Mouse (Mus musculus) lung, postnatal 36 days (tissue): ENCODE measurements around the gene H2-M5.
"Not testable (repeated sequence)": the region's sequence is repeated elsewhere in the genome, so short reads cannot be mapped to it uniquely, and the experiment has no call there.

Source experiments
- DNase-seq: peaks from one replicate; pipeline ENCODE4 v3.0.0; 2022; ENCODE audit warnings: mixed read lengths

The H2-M5 gene

GRCm38 (mm10) chr17:36989437-36989836 lies at the start of gene H2-M5:
TSS of gene H2-M5 (minus strand) at chr17:36989537.
- no peak for DNase-seq

- no peak for DNase-seq
Observed at GRCm38 (mm10) chr17:37029162-37029561, 39.8 kb upstream of the H2-M5 start.

- peak; percentile 94 for DNase-seq
Observed at GRCm38 (mm10) chr17:37028683-37029120, 39.4 kb upstream of the H2-M5 start.

DNA sequence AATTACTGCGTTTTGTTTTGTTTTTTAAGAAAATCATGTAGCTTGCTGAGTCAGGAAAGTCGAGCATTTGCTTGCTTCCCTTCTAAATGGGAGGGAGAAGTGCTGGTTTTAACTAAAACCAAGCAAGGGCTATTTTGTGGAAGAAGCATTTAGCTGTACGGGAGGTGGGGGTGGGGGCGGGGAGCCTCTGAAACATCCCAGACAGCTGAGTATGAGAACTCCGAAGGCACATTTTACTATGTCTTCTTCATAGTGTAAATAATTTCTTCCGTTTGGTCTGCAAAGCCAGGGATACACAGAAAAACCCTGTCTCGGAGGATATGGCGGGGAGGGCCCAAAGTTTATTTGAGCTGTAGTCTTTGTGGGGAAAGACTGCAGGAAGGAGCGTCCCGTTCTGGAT lies 38.9 kb upstream of the H2-M5 start:
- no peak for DNase-seq

DNA sequence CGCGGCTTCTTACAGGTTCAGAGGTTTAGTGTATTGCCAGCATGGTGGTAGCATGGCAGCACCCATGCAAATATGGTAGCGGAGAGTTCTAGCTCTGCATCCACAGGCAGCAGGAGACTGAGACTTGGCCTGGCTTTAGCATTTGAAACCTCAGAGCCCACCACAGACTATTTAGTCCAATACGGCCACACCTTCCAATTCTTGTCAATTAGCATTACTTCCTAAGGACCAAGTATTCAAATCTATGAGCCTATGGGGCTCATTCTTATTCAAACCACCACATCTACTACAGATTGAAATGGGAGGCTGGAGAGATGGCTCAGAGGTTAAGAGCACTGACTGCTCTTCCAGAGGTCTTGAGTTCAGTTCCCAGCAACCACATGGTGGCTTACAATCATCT lies 38.1 kb upstream of the H2-M5 start:
- no peak for DNase-seq

DNA sequence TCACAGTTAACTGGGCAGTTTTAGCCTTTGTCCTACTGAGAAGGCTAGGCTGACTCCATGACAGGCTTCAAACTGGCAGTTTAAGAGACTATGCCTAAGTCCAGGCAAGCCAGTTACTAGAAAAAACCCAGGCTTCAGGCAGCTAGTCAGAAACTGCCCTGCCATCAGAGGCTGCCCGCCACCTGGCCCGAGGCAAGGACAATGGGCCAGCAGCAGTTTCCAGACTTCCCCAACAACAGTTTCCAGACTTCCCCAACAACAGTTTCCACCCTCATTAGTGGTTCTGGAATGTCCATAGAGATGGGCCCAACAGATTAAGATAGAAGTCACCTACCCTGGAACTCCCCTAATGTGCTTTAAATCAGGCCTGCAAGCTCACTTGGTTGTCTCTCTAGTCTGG lies 37.1 kb upstream of the H2-M5 start:
- DNase-seq: no peak

DNA sequence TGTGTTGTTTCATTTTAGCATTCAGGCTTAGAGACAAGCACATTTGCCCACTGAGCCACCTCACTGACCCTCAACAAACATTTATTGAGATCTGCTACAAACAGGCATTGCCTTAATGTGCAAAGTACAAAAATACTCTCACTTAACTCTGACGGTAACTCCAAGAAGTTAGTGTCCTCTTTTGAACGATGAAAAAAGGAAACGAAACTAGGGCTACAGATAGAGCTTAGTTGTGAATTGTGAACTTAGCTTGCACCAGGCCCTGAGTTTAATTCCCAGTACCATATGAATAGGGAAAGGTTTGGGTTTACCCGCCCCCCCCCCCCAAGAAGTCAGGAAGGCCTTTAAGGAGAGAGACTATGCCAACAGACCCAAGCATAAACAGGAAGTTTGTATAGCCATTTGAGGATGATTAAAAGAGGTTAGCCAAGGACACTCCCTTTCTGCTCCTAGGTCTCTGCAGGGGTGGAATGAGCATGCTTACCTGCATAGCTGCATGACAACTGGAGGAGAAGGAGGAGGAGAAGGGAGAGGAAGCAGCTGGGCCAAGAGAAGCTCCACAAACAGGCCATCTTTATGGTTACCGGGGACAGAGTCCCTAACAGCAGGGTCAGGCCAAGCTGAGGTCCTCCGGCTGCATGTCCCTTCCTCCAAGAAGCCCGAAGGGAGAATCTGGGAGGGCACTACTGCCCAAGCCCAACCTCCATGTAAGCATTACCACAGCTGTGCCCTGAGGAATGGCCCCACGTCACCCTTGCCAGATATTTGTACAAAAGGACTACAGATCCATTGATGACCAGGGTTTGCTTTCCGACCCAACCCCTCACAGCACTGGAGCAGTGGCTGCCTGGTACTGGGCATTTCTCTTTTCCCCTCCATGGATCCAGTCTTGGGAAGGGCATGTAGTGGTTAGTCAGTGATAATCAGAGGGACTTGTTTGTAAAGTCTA lies 33.6 kb upstream of the H2-M5 start, which contains the start of gene Mog:
TSS of gene Mog (minus strand) at position 771 of the 949 bp plus-strand sequence.
- DNase-seq: no peak

GRCm38 (mm10) chr17:37019242-37019641 lies 29.9 kb upstream of the H2-M5 start:
- not testable (repeated sequence) for DNase-seq

- DNase-seq: no peak
Observed at GRCm38 (mm10) chr17:37018328-37018727, 29.0 kb upstream of the H2-M5 start.

DNA sequence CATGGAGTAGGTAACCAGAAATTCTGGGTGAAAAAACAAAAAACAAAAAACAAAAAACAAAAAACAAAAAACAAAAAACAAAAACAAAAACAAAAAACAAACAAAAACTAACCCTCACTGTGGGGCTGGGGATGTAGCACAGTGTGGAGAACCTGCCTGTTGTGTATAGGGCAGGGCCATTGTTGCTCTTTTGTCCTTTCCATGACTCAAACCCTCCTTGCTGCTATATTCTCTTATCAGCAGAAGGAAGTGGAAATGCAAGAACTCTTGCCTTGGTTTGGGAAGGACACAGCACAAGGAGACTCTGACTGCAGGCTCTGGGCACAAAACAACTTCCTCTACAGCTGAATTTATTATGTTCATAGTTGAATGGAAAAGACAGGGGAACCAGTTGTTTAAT lies 27.0 kb upstream of the H2-M5 start:
- no peak for DNase-seq

DNA sequence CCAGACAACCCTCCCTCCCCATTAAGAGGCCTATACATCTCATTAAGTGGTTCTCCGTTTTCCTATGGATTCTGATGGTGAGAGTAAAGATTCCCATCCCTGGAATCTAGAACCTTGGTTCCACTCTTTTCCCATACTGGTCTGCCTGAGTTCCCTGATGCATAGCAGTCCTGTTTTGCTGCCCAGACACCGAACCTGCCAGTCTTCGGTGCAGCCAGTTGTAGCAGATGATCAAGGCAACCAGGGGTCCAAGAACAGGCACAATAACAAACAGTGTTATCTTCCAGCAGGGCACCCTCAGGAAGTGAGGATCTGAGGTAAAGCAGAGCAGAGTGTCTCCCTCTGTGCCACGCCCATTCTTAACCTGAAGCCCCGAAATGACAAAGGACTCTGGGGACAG lies 22.8 kb upstream of the H2-M5 start:
- no peak for DNase-seq

GRCm38 (mm10) chr17:37011719-37012118 lies 22.4 kb upstream of the H2-M5 start:
- DNase-seq: no peak

GRCm38 (mm10) chr17:37009460-37010042 lies 20.2 kb upstream of the H2-M5 start:
- DNase-seq: no peak

DNA sequence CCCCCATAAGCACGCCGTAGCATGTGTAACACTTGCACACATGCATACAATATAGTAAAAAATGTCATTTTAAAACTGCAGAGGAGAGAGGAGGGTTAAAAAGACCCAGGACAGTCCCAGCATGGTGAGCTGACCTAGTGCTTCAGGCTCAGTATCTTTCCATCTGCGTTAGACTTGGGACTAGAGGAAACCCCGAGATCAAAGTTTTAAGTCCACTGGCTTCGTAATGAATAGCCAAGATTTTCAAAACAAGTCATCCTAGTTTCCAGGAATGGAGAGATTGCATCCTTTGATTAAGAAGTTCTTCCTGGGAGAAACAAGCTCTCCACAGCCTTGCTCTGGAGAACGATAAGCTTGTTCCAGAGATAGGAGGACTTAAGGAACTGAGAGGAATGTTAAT lies 18.8 kb upstream of the H2-M5 start:
- no peak for DNase-seq

- DNase-seq: no peak
Observed at GRCm38 (mm10) chr17:37003366-37003765, 14.0 kb upstream of the H2-M5 start.

DNA sequence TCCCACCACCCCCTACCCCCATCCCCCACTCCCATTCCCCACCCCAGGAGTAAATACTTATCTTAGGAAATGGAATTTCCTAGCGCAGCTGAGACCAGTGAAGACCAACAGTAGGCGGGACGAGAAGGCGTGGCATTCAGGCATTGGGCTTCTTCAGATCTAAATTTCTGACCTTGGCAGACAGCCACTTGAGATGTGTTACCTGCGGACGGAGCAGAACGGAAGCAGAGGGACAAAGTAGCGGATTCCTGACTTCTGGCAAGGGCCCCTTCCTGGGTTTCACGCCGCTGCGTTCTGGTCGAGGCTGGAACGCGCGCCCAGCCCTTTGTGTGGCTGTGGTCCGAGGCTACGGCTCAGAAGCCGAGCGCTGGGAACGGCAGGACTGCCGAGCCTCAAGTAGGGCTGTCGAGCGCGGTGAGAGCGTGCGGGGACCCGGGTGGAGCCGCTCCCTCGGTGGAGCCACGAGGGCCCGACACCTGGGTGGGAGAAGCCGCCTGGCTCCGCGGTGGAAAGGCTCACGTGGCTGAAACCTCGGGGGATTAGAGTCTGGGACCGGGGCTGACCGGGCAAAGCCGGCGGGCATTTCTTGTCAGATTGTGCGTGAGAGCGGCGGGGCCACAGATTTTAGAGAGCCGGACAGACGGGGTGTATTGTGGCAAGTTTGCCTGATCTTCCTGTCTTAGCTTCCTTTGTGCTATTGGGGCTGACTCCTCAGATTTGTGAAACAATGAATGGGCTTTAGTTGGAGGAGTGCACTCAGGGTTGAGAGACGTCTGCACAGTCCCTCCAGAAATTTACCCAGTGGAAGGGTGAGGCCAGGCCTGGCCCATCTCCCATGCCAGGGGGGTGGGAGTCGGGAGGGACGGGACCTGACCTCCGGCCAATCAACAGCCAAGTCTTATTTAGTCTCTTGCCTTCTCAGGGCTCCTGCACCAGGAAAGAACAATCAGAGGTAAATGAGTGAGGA lies 13.3 kb upstream of the H2-M5 start:
- DNase-seq: peak; percentile 90

DNA sequence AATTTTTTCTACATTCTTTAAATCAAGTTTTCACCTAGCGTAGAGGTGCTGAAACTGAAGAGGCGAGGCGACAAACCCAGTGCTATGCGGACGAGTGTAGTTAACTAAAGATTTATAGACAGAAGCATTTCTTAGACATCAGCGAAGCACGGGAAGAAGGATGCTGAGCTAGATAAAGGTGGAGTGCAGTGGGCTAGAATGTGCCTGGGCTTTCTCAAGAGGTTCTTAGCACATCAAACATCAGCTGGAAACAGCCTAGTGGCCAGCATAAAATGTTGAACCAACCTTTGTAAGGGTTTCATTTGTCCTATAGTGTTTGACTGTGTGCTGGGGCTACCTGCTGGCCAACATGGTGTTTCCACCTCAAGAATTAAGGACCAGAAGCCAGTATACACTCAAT lies 11.5 kb upstream of the H2-M5 start, which contains the start of gene Zfp57:
TSS of gene Zfp57 (plus strand) at position 301 of the 400 bp plus-strand sequence.
- no peak for DNase-seq

DNA sequence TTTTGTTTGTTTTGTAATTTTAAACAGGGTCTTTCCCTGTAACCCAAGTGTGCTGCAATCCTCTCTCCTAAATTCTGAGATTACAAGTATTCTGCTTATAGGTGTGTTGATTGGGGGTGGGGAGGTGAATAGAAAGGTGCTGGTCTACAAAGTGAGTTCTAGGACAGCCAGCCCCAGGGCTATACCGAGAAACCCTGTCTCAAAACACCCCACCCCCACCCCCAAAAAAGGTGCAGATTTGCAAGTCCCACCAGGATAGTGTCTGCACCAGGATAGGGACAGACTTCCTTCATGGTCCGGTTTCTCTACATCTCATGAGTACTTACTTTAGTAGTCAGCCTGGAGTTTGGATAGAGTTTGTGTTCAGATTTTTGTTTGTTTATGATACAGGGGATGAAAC lies 9.1 kb upstream of the H2-M5 start:
- DNase-seq: no peak

GRCm38 (mm10) chr17:36997033-36997735 lies 7.8 kb upstream of the H2-M5 start:
- DNase-seq: peak; percentile 95

- no peak for DNase-seq
Observed at GRCm38 (mm10) chr17:36995448-36995847, 6.1 kb upstream of the H2-M5 start.

- DNase-seq: no peak
Observed at GRCm38 (mm10) chr17:36994528-36994927, 5.2 kb upstream of the H2-M5 start.

- no peak for DNase-seq
Observed at GRCm38 (mm10) chr17:36993770-36994325, 4.5 kb upstream of the H2-M5 start.
